Comparison of ENCODE assay signal across 8 mouse cellular contexts in genomic region chr12:16589966-16590365, GRCm38 (mm10). TPM values are rescaled to one million over a fixed set of nuclear protein-coding genes. Genes with fewer than 3 reads are reported as not detected.
DNase-seq lines count a peak whose midpoint lies in the region; ATAC-seq and TF ChIP-seq lines count a peak whose summit lies in the region.

No protein-coding gene starts in this region.

- no peak for ATAC-seq in heart, embryonic 12.5 days (ENCODE audit: insufficient number of reproducible peaks, low FRiP score)
- ATAC-seq in forebrain, postnatal 0 days = no peak
- ATAC-seq in limb, embryonic 13.5 days (ENCODE audit: low FRiP score, low read depth) = no peak

- no peak overlapping the region for H3K27ac ChIP-seq in heart, embryonic 12.5 days (ENCODE audit: poor library complexity, severe bottlenecking)
- no peak overlapping the region for H3K27ac ChIP-seq in forebrain, postnatal 0 days (ENCODE audit: low read depth, low read length)
- no peak overlapping the region for H3K27ac ChIP-seq in limb, embryonic 13.5 days

- no peaks in the 10 kb centered on the region for H3K9me3 ChIP-seq in heart, embryonic 12.5 days (replicated peaks)
- H3K9me3 ChIP-seq in forebrain, postnatal 0 days (ENCODE audit: low read length) = no peaks in the 10 kb centered on the region
- H3K9me3 ChIP-seq in limb, embryonic 13.5 days = no peaks in the 10 kb centered on the region

- no peak overlapping the region for H3K9ac ChIP-seq in heart, embryonic 12.5 days
- no peak overlapping the region for H3K9ac ChIP-seq in forebrain, postnatal 0 days
- H3K9ac ChIP-seq in limb, embryonic 13.5 days = no peak overlapping the region

- intact Hi-C loops in heart, postnatal 10 days (cut with DNase I) = loop anchor here (5.0 kb wide), 1 partner anchor 42 kb away; no protein-coding TSS in a partner anchor
- intact Hi-C loops in left cerebral cortex, postnatal 25 days (cut with DNase I) = no loop called here

- no peaks in the 10 kb centered on the region for H3K27me3 ChIP-seq in heart, embryonic 12.5 days (replicated peaks)
- no peaks in the 10 kb centered on the region for H3K27me3 ChIP-seq in forebrain, postnatal 0 days (ENCODE audit: insufficient read depth, low read length)
- H3K27me3 ChIP-seq in limb, embryonic 13.5 days = no peaks in the 10 kb centered on the region

- no peak for DNase-seq in heart, postnatal 10 days
- no peak for DNase-seq in forebrain, postnatal 0 days
- peak; percentile 52 for DNase-seq in naive thymus-derived CD4-positive, alpha-beta T cell, adult 2 months (ENCODE audit: low read depth)
- DNase-seq in gastrocnemius, adult 18-20 months (ENCODE audit: low spot score) = no peak
- no peak for DNase-seq in frontal cortex, postnatal 25 days (ENCODE audit: low spot score in 2 of 2)
- DNase-seq in left cerebral cortex, postnatal 25 days (ENCODE audit: low spot score in 2 of 2) = no peak

- WGBS in heart, embryonic 12.5 days = 18% methylated on average over 4 of the region's 4 CpGs
- WGBS in forebrain, postnatal 0 days = 26% methylated on average over 4 of the region's 4 CpGs
- WGBS in limb, embryonic 13.5 days = 23% methylated on average over 4 of the region's 4 CpGs

- peak overlapping the region; percentile 83 for H3K4me2 ChIP-seq in heart, embryonic 12.5 days
- H3K4me2 ChIP-seq in forebrain, postnatal 0 days (ENCODE audit: low read depth) = peak overlapping the region; percentile 76
- H3K4me2 ChIP-seq in limb, embryonic 13.5 days (replicated peaks) = peak overlapping the region; percentile 77

- H3K4me1 ChIP-seq in heart, embryonic 12.5 days (replicated peaks) = peaks cover 54% of the 10 kb centered on the region
- peaks cover 13% of the 10 kb centered on the region for H3K4me1 ChIP-seq in forebrain, postnatal 0 days (ENCODE audit: insufficient read depth)
- peaks cover 40% of the 10 kb centered on the region for H3K4me1 ChIP-seq in limb, embryonic 13.5 days

- H3K4me3 ChIP-seq in heart, embryonic 12.5 days = peak overlapping the region; percentile 63; the same call in 1 of the 2 replicates
- H3K4me3 ChIP-seq in forebrain, postnatal 0 days (ENCODE audit: low read depth, low read length) = peak overlapping the region; percentile 91; the same call in 1 of the 2 replicates
- peak overlapping the region; percentile 74 for H3K4me3 ChIP-seq in limb, embryonic 13.5 days

- TF ChIP-seq CTCF in forebrain, postnatal 0 days (IDR thresholded peaks at IDR 0.05; ENCODE audit: low read depth) = no peak

- no peaks in the 10 kb centered on the region for H3K36me3 ChIP-seq in heart, embryonic 12.5 days
- no peaks in the 10 kb centered on the region for H3K36me3 ChIP-seq in forebrain, postnatal 0 days (ENCODE audit: insufficient read depth)
- no peaks in the 10 kb centered on the region for H3K36me3 ChIP-seq in limb, embryonic 13.5 days

RNA-seq across cellular contexts. Expression of gene Lpin1, which starts 20.8 kb away (rescaled TPM):
- polyA plus RNA-seq in heart, embryonic 12.5 days (2016; fragmentation: Nextera tagmentation; extraction: Ambion mirVana) = 6.5 and 6.9 TPM in 2 replicates
- total RNA-seq in heart, postnatal 10 days (2021) = 100 to 1,000 TPM in 1 of 2 experiments, 10 to 100 TPM in 1; 65.1 to 106 TPM
- total RNA-seq in forebrain, postnatal 0 days (2014; rRNA removed) = 14.5 and 15.4 TPM in 2 replicates
- 5.5 and 8.4 TPM in 2 replicates for polyA plus RNA-seq in forebrain, postnatal 0 days (2015; fragmentation: Nextera tagmentation; extraction: Ambion mirVana)
- 5.2 and 6.4 TPM in 2 replicates for polyA plus RNA-seq in limb, embryonic 13.5 days (2015; fragmentation: Nextera tagmentation; extraction: Ambion mirVana)
- total RNA-seq in gastrocnemius, adult 18-20 months (2021) = 100 to 1,000 TPM; 212 to 245 TPM
- 10 to 100 TPM; 18.1 to 18.3 TPM for total RNA-seq in left cerebral cortex, postnatal 25 days (2021)
